Mouse (Mus musculus): Measurements from ENCODE around the gene Gse1. TPM values are rescaled to one million over a fixed set of nuclear protein-coding genes. Genes with fewer than 3 reads are reported as not detected.
"Not testable (repeated sequence)": the region's sequence is repeated elsewhere in the genome, so short reads cannot be mapped to it uniquely, and the experiment has no call there.

The Gse1 gene
- polyA plus RNA-seq, 1 experiment from 2014 or later = 6.8 TPM

- Histone ChIP-seq H3K36me3 (no peaks in the 10 kb centered on the region), H3K9ac (no peak overlapping the region), H3K4me1 (peaks cover 50% of the 10 kb centered on the region), H3K4me2 (no peak overlapping the region), H3K27me3 (0 out of 2 replicates have a peak, but pooled peaks cover 4% of the 10 kb centered on the region), H3K27ac (no peak overlapping the region), H3K9me3 (no peaks in the 10 kb centered on the region), H3K4me3 (no peak overlapping the region)
- no peak for ATAC-seq (ENCODE audit: insufficient number of reproducible peaks, low FRiP score, low TSS enrichment, low read depth)
- 40% methylated on average over 21 of the region's 21 CpGs for WGBS
Measured at GRCm38 (mm10) chr8:120347734-120348341, 119.6 kb downstream of the Gse1 start.

- no peak overlapping the region for H3K4me3 ChIP-seq
- ATAC-seq (ENCODE audit: insufficient number of reproducible peaks, low FRiP score, low TSS enrichment, low read depth) = no peak
- no peak overlapping the region for H3K9ac ChIP-seq
- no peak overlapping the region for H3K4me2 ChIP-seq
- 0 out of 2 replicates have a peak, but pooled peaks cover 4% of the 10 kb centered on the region for H3K27me3 ChIP-seq
- H3K9me3 ChIP-seq = no peaks in the 10 kb centered on the region
- no peak overlapping the region for H3K27ac ChIP-seq
- 61% methylated on average over 11 of the region's 11 CpGs for WGBS
- H3K36me3 ChIP-seq = no peaks in the 10 kb centered on the region
- peaks cover 50% of the 10 kb centered on the region for H3K4me1 ChIP-seq
Measured at GRCm38 (mm10) chr8:120348922-120349321, 120.7 kb downstream of the Gse1 start.

DNA sequence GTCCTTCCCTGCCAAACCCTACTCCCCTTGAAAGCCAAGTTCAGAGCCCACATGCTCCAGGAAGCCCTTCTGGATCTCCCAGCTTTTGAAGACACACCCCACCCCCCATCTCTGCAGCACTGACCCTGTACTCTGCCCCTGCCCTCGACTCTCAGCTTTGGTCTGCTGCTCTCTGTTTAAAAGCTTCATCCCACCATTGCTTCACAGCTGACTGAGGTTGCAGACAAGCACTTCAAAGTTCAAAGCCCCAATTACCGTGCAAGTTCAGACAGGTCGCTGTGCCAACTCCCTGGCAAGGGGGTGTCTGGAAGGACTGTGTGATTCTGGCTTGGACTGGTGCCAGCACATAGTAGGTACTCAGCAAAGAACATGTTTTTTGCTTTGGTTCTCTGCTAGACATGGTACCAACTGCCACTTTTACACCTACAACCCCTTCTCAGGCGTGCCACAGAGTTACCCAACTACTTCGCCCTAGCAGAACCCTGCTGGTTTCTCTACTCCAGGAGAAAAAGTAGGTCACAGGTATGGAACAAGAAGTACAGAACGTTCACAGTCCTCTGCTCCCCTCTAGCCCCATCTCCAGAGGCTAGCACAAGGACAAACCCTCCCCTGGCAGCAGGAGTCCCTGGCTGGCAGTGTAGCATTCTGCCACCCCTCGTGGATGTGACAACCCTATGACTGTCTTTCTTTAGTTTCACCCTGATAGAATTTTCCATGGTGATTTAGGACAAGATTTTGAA is 123.2 kb downstream of the Gse1 start:
- H3K27me3 ChIP-seq = 0 out of 2 replicates have a peak, but pooled peaks cover 4% of the 10 kb centered on the region
- H3K27ac ChIP-seq = no peak overlapping the region
- peaks cover 3% of the 10 kb centered on the region; the same call in 1 of the 2 replicates for H3K36me3 ChIP-seq
- ATAC-seq (ENCODE audit: insufficient number of reproducible peaks, low FRiP score, low TSS enrichment, low read depth) = no peak
- H3K4me1 ChIP-seq = peaks cover 51% of the 10 kb centered on the region
- H3K4me2 ChIP-seq = no peak overlapping the region
- no peaks in the 10 kb centered on the region for H3K9me3 ChIP-seq
- no peak overlapping the region for H3K9ac ChIP-seq
- no peak overlapping the region for H3K4me3 ChIP-seq
- 40% methylated on average over 7 of the region's 7 CpGs for WGBS

- peaks cover 3% of the 10 kb centered on the region; the same call in 1 of the 2 replicates for H3K36me3 ChIP-seq
- H3K27me3 ChIP-seq = 0 out of 2 replicates have a peak, but pooled peaks cover 4% of the 10 kb centered on the region
- H3K4me3 ChIP-seq = no peak overlapping the region
- peaks cover 50% of the 10 kb centered on the region for H3K4me1 ChIP-seq
- no peak overlapping the region for H3K9ac ChIP-seq
- ATAC-seq (ENCODE audit: insufficient number of reproducible peaks, low FRiP score, low TSS enrichment, low read depth) = no peak
- H3K9me3 ChIP-seq = no peaks in the 10 kb centered on the region
- WGBS = 20% methylated on average over 10 of the region's 10 CpGs
- no peak overlapping the region for H3K4me2 ChIP-seq
- H3K27ac ChIP-seq = no peak overlapping the region
Measured at GRCm38 (mm10) chr8:120352096-120352495, 123.8 kb downstream of the Gse1 start.

DNA sequence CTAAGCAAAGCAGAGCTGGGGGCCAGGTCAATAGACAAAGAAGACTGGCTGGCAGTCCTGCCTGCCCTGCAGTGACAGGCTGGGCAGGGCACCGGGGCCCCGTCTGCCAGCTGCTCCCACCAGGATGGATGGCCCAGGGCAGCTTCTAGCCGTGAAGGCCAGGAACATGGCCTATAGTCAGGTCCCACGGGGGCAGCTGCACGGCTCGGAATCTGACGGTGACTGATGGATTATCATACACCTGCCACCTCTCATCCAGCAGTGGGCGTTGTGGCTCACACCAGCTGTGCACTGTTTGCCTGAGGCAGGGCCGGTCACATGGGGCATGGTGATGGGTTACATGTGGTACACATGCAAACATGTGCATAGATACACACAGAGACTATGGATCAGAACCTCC is 127.8 kb downstream of the Gse1 start:
- Histone ChIP-seq H3K4me3 (no peak overlapping the region), H3K9ac (no peak overlapping the region), H3K9me3 (no peaks in the 10 kb centered on the region), H3K27ac (no peak overlapping the region), H3K36me3 (peaks cover 3% of the 10 kb centered on the region; the same call in 1 of the 2 replicates), H3K4me1 (peaks cover 62% of the 10 kb centered on the region), H3K4me2 (no peak overlapping the region), H3K27me3 (no peaks in the 10 kb centered on the region)
- no peak for ATAC-seq (ENCODE audit: insufficient number of reproducible peaks, low FRiP score, low TSS enrichment, low read depth)
- 65% methylated on average over 9 of the region's 9 CpGs for WGBS

DNA sequence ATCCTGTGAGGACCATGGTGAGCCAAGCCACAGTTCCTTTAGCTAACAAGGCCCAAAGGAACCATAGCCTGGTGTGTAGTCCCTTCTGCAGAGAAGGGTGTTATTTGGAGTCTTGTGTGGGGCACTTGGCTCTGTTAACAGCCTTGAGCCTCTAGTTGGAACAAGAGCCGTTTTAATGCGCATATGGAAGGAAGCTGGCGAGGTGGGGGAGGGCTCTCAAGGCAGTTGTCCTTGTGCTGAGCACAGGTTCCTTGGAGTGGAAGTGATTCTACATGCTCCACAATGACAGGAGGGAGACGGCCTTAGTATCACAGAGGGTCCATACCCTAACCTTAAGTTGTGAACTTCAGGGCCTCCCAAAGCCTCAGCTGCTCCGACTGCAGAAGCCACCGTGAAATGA is 129.2 kb downstream of the Gse1 start:
- H3K4me2 ChIP-seq = no peak overlapping the region
- 67% methylated on average over 6 of the region's 6 CpGs for WGBS
- ATAC-seq (ENCODE audit: insufficient number of reproducible peaks, low FRiP score, low TSS enrichment, low read depth) = no peak
- no peak overlapping the region for H3K27ac ChIP-seq
- no peak overlapping the region for H3K9ac ChIP-seq
- peaks cover 3% of the 10 kb centered on the region; the same call in 1 of the 2 replicates for H3K36me3 ChIP-seq
- no peak overlapping the region for H3K4me3 ChIP-seq
- H3K27me3 ChIP-seq = no peaks in the 10 kb centered on the region
- H3K4me1 ChIP-seq = peaks cover 52% of the 10 kb centered on the region
- H3K9me3 ChIP-seq = no peaks in the 10 kb centered on the region

DNA sequence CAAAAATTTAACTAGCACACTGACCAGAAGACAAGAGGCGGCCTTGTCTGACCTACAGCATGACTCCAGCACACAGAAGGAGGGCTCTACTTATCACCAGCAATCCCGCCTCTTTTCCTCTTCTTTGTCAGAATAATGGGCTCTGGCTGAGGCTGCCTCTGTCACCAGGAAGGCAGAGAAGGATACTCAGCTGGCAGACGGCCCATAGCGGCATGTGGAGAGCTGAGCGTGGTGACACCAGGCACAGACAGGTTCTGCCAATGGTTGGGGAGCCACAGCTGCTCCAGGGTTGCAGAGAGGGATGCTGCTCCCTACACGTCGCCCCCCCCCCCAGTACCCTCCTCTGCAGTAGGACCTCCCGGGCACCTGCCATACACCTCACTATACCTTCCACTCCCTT is 133.0 kb downstream of the Gse1 start:
- ATAC-seq (ENCODE audit: insufficient number of reproducible peaks, low FRiP score, low TSS enrichment, low read depth) = no peak
- Histone ChIP-seq H3K27ac (no peak overlapping the region), H3K4me2 (no peak overlapping the region), H3K4me1 (peaks cover 58% of the 10 kb centered on the region), H3K36me3 (no peaks in the 10 kb centered on the region), H3K9me3 (no peaks in the 10 kb centered on the region), H3K4me3 (no peak overlapping the region), H3K27me3 (no peaks in the 10 kb centered on the region), H3K9ac (no peak overlapping the region)
- WGBS = 80% methylated on average over 8 of the region's 8 CpGs

DNA sequence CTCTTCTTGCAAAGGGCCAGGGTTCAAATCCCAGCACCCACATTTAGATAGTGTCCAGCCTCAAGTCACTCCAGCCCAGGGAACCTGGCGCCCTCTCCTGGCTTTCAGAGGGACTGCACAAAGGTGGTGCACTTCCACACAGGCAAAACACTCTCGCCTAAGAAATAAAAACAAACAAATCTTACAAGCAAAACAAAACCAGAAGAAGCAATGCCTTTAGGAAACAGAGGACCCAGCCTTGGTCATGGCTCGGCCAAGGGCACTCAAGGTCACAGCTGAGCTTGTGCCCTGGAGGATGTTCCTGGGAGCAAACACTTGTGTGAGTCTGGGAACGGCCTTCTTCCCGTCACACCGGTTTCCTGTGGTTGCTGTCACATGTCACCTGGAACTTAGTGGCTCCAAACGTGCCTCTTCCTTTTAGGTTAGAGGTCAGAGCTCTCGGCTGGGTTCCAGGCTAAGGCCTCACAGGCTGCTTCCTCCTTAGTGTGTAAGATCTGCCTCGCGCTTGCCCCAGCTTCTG is 135.4 kb downstream of the Gse1 start:
- no peak for ATAC-seq (ENCODE audit: insufficient number of reproducible peaks, low FRiP score, low TSS enrichment, low read depth)
- Histone ChIP-seq H3K4me2 (no peak overlapping the region), H3K27ac (peak overlapping the region; percentile 22; the same call in 1 of the 2 replicates), H3K27me3 (no peaks in the 10 kb centered on the region), H3K9me3 (no peaks in the 10 kb centered on the region), H3K9ac (no peak overlapping the region), H3K4me3 (no peak overlapping the region), H3K4me1 (peaks cover 55% of the 10 kb centered on the region), H3K36me3 (no peaks in the 10 kb centered on the region)
- WGBS = 49% methylated on average over 10 of the region's 10 CpGs

GRCm38 (mm10) chr8:120364093-120364725 is 136.0 kb downstream of the Gse1 start:
- ATAC-seq (ENCODE audit: insufficient number of reproducible peaks, low FRiP score, low TSS enrichment, low read depth) = no peak
- 52% methylated on average over 7 of the region's 7 CpGs for WGBS
- Histone ChIP-seq H3K9ac (no peak overlapping the region), H3K36me3 (no peaks in the 10 kb centered on the region), H3K4me3 (no peak overlapping the region), H3K9me3 (no peaks in the 10 kb centered on the region), H3K4me1 (peaks cover 61% of the 10 kb centered on the region), H3K4me2 (no peak overlapping the region), H3K27me3 (no peaks in the 10 kb centered on the region), H3K27ac (peak overlapping the region; percentile 22; the same call in 1 of the 2 replicates)

DNA sequence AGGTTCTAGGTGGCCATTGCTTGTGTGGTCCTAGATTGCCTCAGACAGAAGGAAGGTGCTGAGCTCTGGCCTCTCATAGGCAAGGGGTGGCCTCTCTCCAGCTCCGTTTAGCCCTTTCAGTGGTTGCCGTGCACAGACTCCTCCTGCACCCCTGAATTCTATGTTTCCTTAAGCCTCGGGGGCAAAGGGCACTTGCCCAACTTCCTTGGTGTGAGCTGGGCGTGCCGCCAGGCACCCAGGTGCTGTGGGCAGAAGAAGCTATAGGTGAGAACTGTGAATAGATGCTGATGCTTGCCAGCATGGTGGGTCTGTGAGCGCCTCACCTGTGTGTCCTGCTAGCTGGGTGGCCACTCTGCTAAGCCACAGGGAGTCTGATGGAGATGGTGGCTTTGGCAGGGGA is 138.6 kb downstream of the Gse1 start:
- 80% methylated on average over 6 of the region's 6 CpGs for WGBS
- ATAC-seq (ENCODE audit: insufficient number of reproducible peaks, low FRiP score, low TSS enrichment, low read depth) = no peak

GRCm38 (mm10) chr8:120368191-120368590 is 139.9 kb downstream of the Gse1 start:
- not testable (repeated sequence) for H3K27me3 ChIP-seq; H3K9ac ChIP-seq; H3K9me3 ChIP-seq; ATAC-seq (ENCODE audit: insufficient number of reproducible peaks, low FRiP score, low TSS enrichment, low read depth); H3K4me2 ChIP-seq; H3K4me3 ChIP-seq; H3K36me3 ChIP-seq
- Histone ChIP-seq H3K27ac (peak overlapping the region; percentile 65), H3K4me1 (peaks cover 56% of the 10 kb centered on the region)
- 64% methylated on average over 1 of the region's 1 CpGs for WGBS

More for the DNA sequence above, 138.6 kb downstream of the Gse1 start:
- no peak overlapping the region for H3K9ac ChIP-seq
- H3K36me3 ChIP-seq = no peaks in the 10 kb centered on the region
- no peaks in the 10 kb centered on the region for H3K27me3 ChIP-seq
- H3K4me2 ChIP-seq = no peak overlapping the region
- H3K27ac ChIP-seq = no peak overlapping the region
- no peaks in the 10 kb centered on the region for H3K9me3 ChIP-seq
- H3K4me3 ChIP-seq = no peak overlapping the region
- H3K4me1 ChIP-seq = peaks cover 58% of the 10 kb centered on the region

Measured in limb, embryonic 15.5 days (tissue).